Mouse (Mus musculus): ENCODE measurements around the gene Fes. TPM values are rescaled to one million over a fixed set of nuclear protein-coding genes. Genes with fewer than 3 reads are reported as not detected.

Gene Fes
- polyA plus RNA-seq, 1 experiment from 2014 or later = 16.6 TPM

GRCm38 (mm10) chr7:80343270-80344018, 44.3 kb downstream of the Fes start:
- Histone ChIP-seq H3K4me3 (replicated peaks) (peak overlapping the region; percentile 65), H3K36me3 (replicated peaks) (no peaks in the 10 kb centered on the region), H3K27me3 (peaks cover 9% of the 10 kb centered on the region; the same call in 1 of the 2 replicates), H3K27ac (replicated peaks) (peak overlapping the region; percentile 70), H3K9ac (peak overlapping the region; percentile 75), H3K4me1 (replicated peaks) (peaks cover 56% of the 10 kb centered on the region), H3K4me2 (peak overlapping the region; percentile 91), H3K9me3 (replicated peaks) (no peaks in the 10 kb centered on the region)
- ATAC-seq (ENCODE audit: insufficient read depth) = no peak
- WGBS (ENCODE audit: insufficient replicate concordance) = 26% methylated on average over 19 of the region's 19 CpGs

- peak within 1 kb of the TSS; percentile 70 for H3K27ac ChIP-seq (replicated peaks)
- H3K9ac ChIP-seq = peak within 1 kb of the TSS; percentile 75
- WGBS (ENCODE audit: insufficient replicate concordance) = under 1% methylated on average over 25 of the region's 25 CpGs
- no peaks in the 10 kb centered on the region for H3K9me3 ChIP-seq (replicated peaks)
- peaks cover 9% of the 10 kb centered on the region; the same call in 1 of the 2 replicates for H3K27me3 ChIP-seq
- H3K4me2 ChIP-seq = peak within 1 kb of the TSS; percentile 91
- ATAC-seq (ENCODE audit: insufficient read depth) = no peak
- peak within 1 kb of the TSS; percentile 65 for H3K4me3 ChIP-seq (replicated peaks)
- no peaks in the 10 kb centered on the region for H3K36me3 ChIP-seq (replicated peaks)
- peaks cover 60% of the 10 kb centered on the region for H3K4me1 ChIP-seq (replicated peaks)
Observed at GRCm38 (mm10) chr7:80342858-80343257, 44.9 kb downstream of the Fes start, which contains the start of gene Hddc3. Gene Hddc3, plus strand, starts transcription at chr7:80343104.

DNA sequence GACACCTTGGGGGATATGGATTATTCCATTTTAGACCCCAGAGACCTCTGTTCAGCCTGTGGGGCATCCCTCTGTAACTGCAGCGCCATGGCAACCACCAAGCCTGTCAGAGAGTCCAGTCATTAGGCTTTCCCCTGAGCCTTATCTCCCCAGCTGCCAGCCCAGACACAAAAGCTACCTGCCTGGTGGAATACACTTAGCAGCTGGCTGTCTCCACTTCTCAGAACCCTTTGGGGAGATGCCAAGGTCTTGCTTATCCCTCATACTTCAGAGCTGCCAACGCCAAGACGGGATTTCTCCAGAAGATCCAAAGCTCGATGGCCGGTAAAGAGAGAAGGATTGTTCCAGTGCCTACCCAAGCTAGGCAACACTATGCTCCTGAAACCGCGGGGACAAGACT, 46.0 kb downstream of the Fes start:
- Histone ChIP-seq H3K9ac (no peak overlapping the region), H3K9me3 (replicated peaks) (no peaks in the 10 kb centered on the region), H3K36me3 (replicated peaks) (peaks cover 5% of the 10 kb centered on the region; the same call in 1 of the 2 replicates), H3K27me3 (peaks cover 9% of the 10 kb centered on the region; the same call in 1 of the 2 replicates), H3K4me2 (no peak overlapping the region), H3K4me3 (replicated peaks) (no peak overlapping the region), H3K4me1 (replicated peaks) (peaks cover 52% of the 10 kb centered on the region), H3K27ac (replicated peaks) (no peak overlapping the region)
- ATAC-seq (ENCODE audit: insufficient read depth) = no peak
- 66% methylated on average over 7 of the region's 7 CpGs for WGBS (ENCODE audit: insufficient replicate concordance)

DNA sequence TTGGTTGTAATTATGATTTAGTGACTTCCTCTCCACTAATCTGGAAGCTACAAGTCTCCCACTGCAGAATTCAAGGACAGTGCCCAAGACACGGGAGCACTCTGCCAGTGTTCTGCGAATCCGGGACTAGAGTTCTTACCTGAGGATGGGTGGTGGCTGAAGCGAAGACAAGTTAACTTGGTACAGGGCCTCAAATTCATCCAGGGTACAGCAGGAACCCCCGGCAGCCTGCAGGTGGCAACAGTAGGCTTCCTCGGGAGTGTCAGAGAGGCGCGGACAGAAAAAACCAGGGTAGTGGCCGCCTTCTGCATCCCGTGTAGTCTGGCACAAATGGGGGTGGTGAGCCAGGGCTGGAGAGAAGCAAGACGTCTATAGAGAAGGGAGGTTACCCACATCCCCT, 47.0 kb downstream of the Fes start, which contains the start of gene Unc45a:
Unc45a (minus strand) TSS at position 213 of the 400 bp plus-strand sequence.
- peak within 1 kb of the TSS; percentile 72 for H3K4me3 ChIP-seq (replicated peaks)
- peaks cover 9% of the 10 kb centered on the region; the same call in 1 of the 2 replicates for H3K27me3 ChIP-seq
- peak within 1 kb of the TSS; percentile 80 for H3K4me2 ChIP-seq
- 2% methylated on average over 11 of the region's 11 CpGs for WGBS (ENCODE audit: insufficient replicate concordance)
- H3K36me3 ChIP-seq (replicated peaks) = peaks cover 15% of the 10 kb centered on the region
- H3K9ac ChIP-seq = peak within 1 kb of the TSS; percentile 68
- H3K9me3 ChIP-seq (replicated peaks) = no peaks in the 10 kb centered on the region
- peak within 1 kb of the TSS; percentile 86 for H3K27ac ChIP-seq (replicated peaks)
- peak; percentile 43 for ATAC-seq (ENCODE audit: insufficient read depth)
- H3K4me1 ChIP-seq (replicated peaks) = peaks cover 48% of the 10 kb centered on the region

DNA sequence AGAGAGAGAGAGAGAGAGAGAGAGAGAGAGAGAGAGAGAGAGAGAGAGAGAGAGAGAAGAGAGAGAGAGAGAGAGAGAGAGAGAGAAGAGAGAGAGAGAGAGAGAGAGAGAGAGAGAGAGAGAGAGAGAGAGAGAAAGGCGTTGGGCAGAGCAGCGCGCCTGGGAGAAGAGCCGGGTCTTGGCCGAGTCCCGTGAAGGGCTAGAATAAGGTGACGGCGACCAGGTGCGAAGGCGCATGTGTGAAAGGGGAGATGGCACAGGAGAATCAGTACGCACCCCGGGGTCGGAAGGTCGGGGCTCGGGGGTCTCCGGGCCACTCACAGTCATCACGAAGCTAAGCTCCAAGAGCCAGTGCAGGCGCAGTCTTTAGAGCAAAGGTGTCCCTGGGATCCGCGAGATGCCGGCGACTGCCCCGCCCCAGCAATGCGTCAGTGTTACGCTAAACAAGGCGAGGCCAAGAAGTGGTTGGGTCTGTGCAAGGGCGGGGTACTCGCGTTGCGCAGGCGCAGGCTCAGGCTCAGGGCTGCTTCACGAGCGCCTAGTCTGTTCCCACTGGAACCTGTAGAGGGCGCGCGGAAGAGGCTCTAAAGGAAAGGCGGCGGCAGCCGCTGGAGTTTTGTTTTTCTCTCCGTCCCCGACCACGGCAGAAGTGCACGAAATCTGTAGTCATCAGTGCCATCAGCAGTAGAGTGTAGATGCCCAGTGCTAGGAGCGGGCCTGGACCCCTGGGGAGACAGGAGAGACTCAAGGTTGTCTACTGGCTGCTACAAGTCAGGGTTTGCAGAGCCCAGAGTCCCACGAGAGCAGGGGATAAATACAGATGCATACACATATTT, 47.7 kb downstream of the Fes start:
- Histone ChIP-seq H3K36me3 (replicated peaks) (peaks cover 23% of the 10 kb centered on the region), H3K9me3 (replicated peaks) (no peaks in the 10 kb centered on the region), H3K9ac (peak overlapping the region; percentile 68), H3K27me3 (peaks cover 9% of the 10 kb centered on the region; the same call in 1 of the 2 replicates), H3K27ac (replicated peaks) (peak overlapping the region; percentile 86), H3K4me1 (replicated peaks) (peaks cover 48% of the 10 kb centered on the region), H3K4me3 (replicated peaks) (peak overlapping the region; percentile 72), H3K4me2 (peak overlapping the region; percentile 80)
- WGBS (ENCODE audit: insufficient replicate concordance) = under 1% methylated on average over 45 of the region's 45 CpGs
- peak; percentile 98 for ATAC-seq (ENCODE audit: insufficient read depth)

DNA sequence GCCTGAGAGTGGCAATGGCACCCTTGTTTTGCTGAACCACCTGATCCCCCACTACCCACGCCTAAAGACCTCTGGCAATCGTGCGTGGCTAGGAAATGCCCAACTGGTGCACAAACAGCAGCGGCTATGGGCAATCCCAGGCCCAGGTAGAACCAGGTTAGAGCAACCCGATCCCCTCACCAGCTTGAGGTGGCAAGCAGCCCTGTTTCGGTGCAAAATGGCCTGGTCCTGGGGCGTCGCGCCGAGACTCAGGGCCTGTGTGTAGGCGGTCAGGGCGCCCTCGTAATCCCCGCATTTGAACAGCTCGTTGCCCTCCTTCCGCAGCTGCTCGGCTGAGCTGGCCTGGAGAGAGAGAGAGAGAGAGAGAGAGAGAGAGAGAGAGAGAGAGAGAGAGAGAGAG, 48.4 kb downstream of the Fes start:
- WGBS (ENCODE audit: insufficient replicate concordance) = 14% methylated on average over 17 of the region's 17 CpGs
- Histone ChIP-seq H3K4me1 (replicated peaks) (peaks cover 48% of the 10 kb centered on the region), H3K9me3 (replicated peaks) (no peaks in the 10 kb centered on the region), H3K27ac (replicated peaks) (no peak overlapping the region), H3K36me3 (replicated peaks) (peaks cover 29% of the 10 kb centered on the region), H3K4me2 (peak overlapping the region; percentile 80), H3K27me3 (peaks cover 9% of the 10 kb centered on the region; the same call in 1 of the 2 replicates), H3K9ac (peak overlapping the region; percentile 68), H3K4me3 (replicated peaks) (peak overlapping the region; percentile 72)
- ATAC-seq (ENCODE audit: insufficient read depth) = no peak

DNA sequence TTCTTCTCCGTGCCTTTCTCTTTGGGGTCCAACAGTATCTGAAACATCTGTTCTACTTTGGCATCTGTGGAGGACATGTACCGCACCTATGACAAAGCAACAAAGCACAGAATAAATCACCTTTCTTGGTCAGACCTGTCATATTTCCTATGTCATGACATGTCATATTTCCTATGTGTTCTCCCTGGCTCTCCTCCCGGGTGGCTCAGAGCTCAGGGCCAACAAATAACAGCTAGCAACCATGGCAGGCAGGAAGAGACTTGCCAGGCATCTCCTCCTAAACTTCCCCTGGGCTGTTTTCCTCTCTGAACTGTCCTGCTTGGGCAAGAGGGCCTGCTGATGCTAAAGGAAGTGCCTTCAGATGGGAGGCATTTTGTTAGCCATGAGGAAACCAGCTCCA, 50.8 kb downstream of the Fes start:
- Histone ChIP-seq H3K27me3 (0 out of 2 replicates have a peak, but pooled peaks cover 2% of the 10 kb centered on the region), H3K4me2 (no peak overlapping the region), H3K4me1 (replicated peaks) (peaks cover 31% of the 10 kb centered on the region), H3K36me3 (replicated peaks) (peaks cover 49% of the 10 kb centered on the region), H3K4me3 (replicated peaks) (no peak overlapping the region), H3K9ac (no peak overlapping the region), H3K27ac (replicated peaks) (no peak overlapping the region), H3K9me3 (replicated peaks) (no peaks in the 10 kb centered on the region)
- 73% methylated on average over 3 of the region's 3 CpGs for WGBS (ENCODE audit: insufficient replicate concordance)
- ATAC-seq (ENCODE audit: insufficient read depth) = no peak

DNA sequence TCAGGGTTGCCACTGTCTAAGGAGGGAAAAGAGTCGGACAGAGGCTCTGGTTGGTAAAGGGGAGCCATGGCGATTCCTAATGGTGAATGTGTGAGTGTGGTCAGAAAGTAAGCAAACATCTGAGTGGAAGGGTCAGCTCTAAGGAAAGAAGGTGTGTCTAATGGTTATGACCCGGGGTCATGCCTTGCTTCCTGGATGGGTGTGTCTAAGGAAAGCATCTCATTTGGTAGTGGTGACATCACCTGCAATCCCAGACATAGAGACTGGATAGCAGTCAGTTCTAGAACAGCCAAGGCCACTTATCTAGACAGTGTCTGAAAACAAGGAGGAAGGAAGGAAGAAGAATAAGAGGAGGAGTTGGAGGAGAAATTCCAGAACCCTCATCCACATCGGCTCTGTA, 52.9 kb downstream of the Fes start:
- no peaks in the 10 kb centered on the region for H3K9me3 ChIP-seq (replicated peaks)
- H3K36me3 ChIP-seq (replicated peaks) = peaks cover 68% of the 10 kb centered on the region
- no peak overlapping the region for H3K4me2 ChIP-seq
- ATAC-seq (ENCODE audit: insufficient read depth) = no peak
- peaks cover 15% of the 10 kb centered on the region for H3K4me1 ChIP-seq (replicated peaks)
- no peak overlapping the region for H3K4me3 ChIP-seq (replicated peaks)
- no peaks in the 10 kb centered on the region for H3K27me3 ChIP-seq
- H3K9ac ChIP-seq = no peak overlapping the region
- no peak overlapping the region for H3K27ac ChIP-seq (replicated peaks)
- 74% methylated on average over 4 of the region's 4 CpGs for WGBS (ENCODE audit: insufficient replicate concordance)

GRCm38 (mm10) chr7:80331433-80331832, 56.3 kb downstream of the Fes start:
- Histone ChIP-seq H3K27ac (replicated peaks) (no peak overlapping the region), H3K4me3 (replicated peaks) (no peak overlapping the region), H3K9me3 (replicated peaks) (no peaks in the 10 kb centered on the region), H3K4me2 (no peak overlapping the region), H3K9ac (no peak overlapping the region), H3K27me3 (no peaks in the 10 kb centered on the region), H3K4me1 (replicated peaks) (no peaks in the 10 kb centered on the region), H3K36me3 (replicated peaks) (peaks cover 74% of the 10 kb centered on the region)
- 90% methylated on average over 19 of the region's 19 CpGs for WGBS (ENCODE audit: insufficient replicate concordance)
- ATAC-seq (ENCODE audit: insufficient read depth) = no peak

DNA sequence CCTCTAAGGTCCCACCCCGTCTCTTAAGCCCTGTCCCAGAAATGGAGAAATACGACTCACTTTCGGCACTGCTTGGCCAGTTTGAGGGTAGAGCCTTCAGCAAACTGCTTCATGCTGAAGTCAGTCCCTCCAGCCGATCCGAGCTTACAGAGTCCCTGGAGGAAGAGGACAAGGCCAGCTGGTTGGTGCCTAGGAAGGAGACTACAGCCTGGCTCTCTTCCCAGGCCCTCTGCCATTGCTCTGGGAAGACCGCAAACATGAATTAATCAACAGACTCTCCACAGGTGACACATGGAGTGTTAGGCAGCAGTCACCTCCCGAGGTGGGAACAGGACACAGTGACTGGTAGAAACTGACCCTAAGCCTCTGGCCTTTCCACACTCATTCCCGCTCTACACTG, 57.5 kb downstream of the Fes start:
- Histone ChIP-seq H3K4me2 (no peak overlapping the region), H3K9ac (no peak overlapping the region), H3K36me3 (replicated peaks) (peaks cover 71% of the 10 kb centered on the region), H3K9me3 (replicated peaks) (no peaks in the 10 kb centered on the region), H3K27me3 (no peaks in the 10 kb centered on the region), H3K27ac (replicated peaks) (no peak overlapping the region), H3K4me3 (replicated peaks) (no peak overlapping the region), H3K4me1 (replicated peaks) (peaks cover 1% of the 10 kb centered on the region)
- ATAC-seq (ENCODE audit: insufficient read depth) = no peak
- WGBS (ENCODE audit: insufficient replicate concordance) = 81% methylated on average over 8 of the region's 8 CpGs
